Mouse (Mus musculus) forebrain, embryonic 12.5 days (tissue): ENCODE data around the gene Zc3h6. TPM values are rescaled to one million over a fixed set of nuclear protein-coding genes. Genes with fewer than 3 reads are reported as not detected.

ENCODE experiments used
- ATAC-seq: fragments of 200-750 bp; cut with Nextera tagmentation; 2 replicates; pipeline ENCODE4 v1.8.0; 2017; ENCODE audit warnings: moderate TSS enrichment; ENCODE audit not compliant: low FRiP score
- H3K27ac ChIP-seq: fragments of 300-500 bp; sonication (generic); 2 replicates; pipeline ENCODE4 v1.5.1; 2016; ENCODE audit warnings: mild to moderate bottlenecking
- H3K27me3 ChIP-seq: fragments of 300-500 bp; sonication (generic); 2 replicates; pipeline ENCODE4 v1.6.1; 2016; ENCODE audit warnings: mild to moderate bottlenecking
- H3K36me3 ChIP-seq: fragments of 300-500 bp; sonication (generic); replicated peaks from 2 replicates; pipeline ENCODE4 v1.6.1; 2016; ENCODE audit warnings: mild to moderate bottlenecking
- H3K4me1 ChIP-seq: fragments of 300-500 bp; sonication (generic); 2 replicates; pipeline ENCODE4 v1.6.1; 2016
- H3K4me2 ChIP-seq: fragments of 300-500 bp; sonication (generic); 2 replicates; pipeline ENCODE4 v1.6.1; 2016; ENCODE audit warnings: mild to moderate bottlenecking, moderate library complexity
- H3K4me3 ChIP-seq: fragments of 300-500 bp; sonication (generic); replicated peaks from 2 replicates; pipeline ENCODE4 v1.5.1; 2016; ENCODE audit warnings: mild to moderate bottlenecking
- H3K9ac ChIP-seq: fragments of 300-500 bp; sonication (generic); 2 replicates; pipeline ENCODE4 v1.6.1; 2016; ENCODE audit warnings: mild to moderate bottlenecking
- H3K9me3 ChIP-seq: fragments of 300-500 bp; sonication (generic); 2 replicates; pipeline ENCODE4 v1.6.1; 2016
- WGBS: fragments of 180-500 bp; shearing (Covaris S2); methylation state at CpG from one replicate; pipeline ENCODE4 v1.1.7; 2016; 5-methylcytosine and 5-hydroxymethylcytosine counted together
- polyA plus RNA-seq: library from polyadenylated mRNA; unstranded; fragments of >200 nt; fragmentation: Nextera tagmentation; extraction: Ambion mirVana; gene quantifications from 2 replicates; pipeline ENCODE4 v1.2.1, GENCODE M21; 2016

Gene Zc3h6
- 4.0 and 4.5 TPM in 2 replicates for polyA plus RNA-seq

GRCm38 (mm10) chr2:128966641-128967580 lies at the start of gene Zc3h6:
TSS of gene Zc3h6 (plus strand) at chr2:128967402.
- H3K4me2 ChIP-seq: peak within 1 kb of the TSS; percentile 57
- H3K36me3 ChIP-seq: no peaks in the 10 kb centered on the region
- H3K4me1 ChIP-seq: peaks cover 13% of the 10 kb centered on the region
- H3K9me3 ChIP-seq: no peaks in the 10 kb centered on the region
- H3K9ac ChIP-seq: peak within 1 kb of the TSS; percentile 99
- H3K27me3 ChIP-seq: no peaks in the 10 kb centered on the region
- H3K27ac ChIP-seq: peak within 1 kb of the TSS; percentile 100
- under 1% methylated on average over 64 of the region's 65 CpGs for WGBS
- peak; percentile 97 for ATAC-seq
- peak within 1 kb of the TSS; percentile 85 for H3K4me3 ChIP-seq

- Histone ChIP-seq H3K9me3 (no peaks in the 10 kb centered on the region), H3K9ac (no peak overlapping the region), H3K4me1 (no peaks in the 10 kb centered on the region), H3K27ac (no peak overlapping the region), H3K27me3 (no peaks in the 10 kb centered on the region), H3K4me3 (no peak overlapping the region), H3K4me2 (no peak overlapping the region), H3K36me3 (peaks cover 27% of the 10 kb centered on the region)
- 92% methylated on average over 4 of the region's 4 CpGs for WGBS
- ATAC-seq: no peak
Observed at GRCm38 (mm10) chr2:128924799-128925198, 42.4 kb upstream of the Zc3h6 start.

- Histone ChIP-seq H3K27me3 (no peaks in the 10 kb centered on the region), H3K27ac (no peak overlapping the region), H3K9ac (no peak overlapping the region), H3K4me3 (no peak overlapping the region), H3K36me3 (peaks cover 35% of the 10 kb centered on the region), H3K4me1 (no peaks in the 10 kb centered on the region), H3K4me2 (no peak overlapping the region), H3K9me3 (no peaks in the 10 kb centered on the region)
- ATAC-seq: no peak
- 93% methylated on average over 3 of the region's 3 CpGs for WGBS
Observed at GRCm38 (mm10) chr2:128928446-128928845, 38.8 kb upstream of the Zc3h6 start.

- Histone ChIP-seq H3K9me3 (no peaks in the 10 kb centered on the region), H3K36me3 (peaks cover 34% of the 10 kb centered on the region)
- no peak for ATAC-seq
Observed at GRCm38 (mm10) chr2:128930704-128931103, 36.5 kb upstream of the Zc3h6 start.

GRCm38 (mm10) chr2:128936256-128936655 lies 30.9 kb upstream of the Zc3h6 start:
- Histone ChIP-seq H3K9ac (no peak overlapping the region), H3K4me3 (no peak overlapping the region), H3K27me3 (no peaks in the 10 kb centered on the region), H3K27ac (no peak overlapping the region), H3K9me3 (no peaks in the 10 kb centered on the region), H3K36me3 (peaks cover 20% of the 10 kb centered on the region), H3K4me1 (no peaks in the 10 kb centered on the region), H3K4me2 (no peak overlapping the region)
- WGBS: 94% methylated on average over 3 of the region's 3 CpGs
- ATAC-seq: no peak

More at GRCm38 (mm10) chr2:128930704-128931103, 36.5 kb upstream of the Zc3h6 start:
- Histone ChIP-seq H3K4me1 (no peaks in the 10 kb centered on the region), H3K4me2 (no peak overlapping the region), H3K4me3 (no peak overlapping the region), H3K27ac (no peak overlapping the region), H3K27me3 (no peaks in the 10 kb centered on the region), H3K9ac (no peak overlapping the region)

GRCm38 (mm10) chr2:128943538-128944528 lies 23.4 kb upstream of the Zc3h6 start, which contains the start of gene Zc3h8:
TSS of gene Zc3h8 (minus strand) at chr2:128944077.
- peaks cover 3% of the 10 kb centered on the region; the same call in 1 of the 2 replicates for H3K4me1 ChIP-seq

GRCm38 (mm10) chr2:128947962-128948588 lies 19.1 kb upstream of the Zc3h6 start:
- no peak overlapping the region for H3K9ac ChIP-seq
- H3K36me3 ChIP-seq: no peaks in the 10 kb centered on the region
- no peak for ATAC-seq
- no peaks in the 10 kb centered on the region for H3K4me1 ChIP-seq
- H3K27ac ChIP-seq: no peak overlapping the region
- no peak overlapping the region for H3K4me2 ChIP-seq
- H3K9me3 ChIP-seq: no peaks in the 10 kb centered on the region
- 34% methylated on average over 6 of the region's 6 CpGs for WGBS
- H3K4me3 ChIP-seq: no peak overlapping the region
- peaks cover 10% of the 10 kb centered on the region; the same call in 1 of the 2 replicates for H3K27me3 ChIP-seq

More at GRCm38 (mm10) chr2:128943538-128944528, 23.4 kb upstream of the Zc3h6 start, which contains the start of gene Zc3h8:
- Histone ChIP-seq H3K4me3 (peak within 1 kb of the TSS; percentile 59), H3K36me3 (peaks cover under 1% of the 10 kb centered on the region; the same call in 1 of the 2 replicates), H3K27ac (peak within 1 kb of the TSS; percentile 69), H3K9me3 (no peaks in the 10 kb centered on the region), H3K27me3 (0 out of 2 replicates have a peak, but pooled peaks cover 6% of the 10 kb centered on the region), H3K9ac (peak within 1 kb of the TSS; percentile 65), H3K4me2 (peak within 1 kb of the TSS; percentile 65)
- WGBS: 2% methylated on average over 64 of the region's 65 CpGs
- peak; percentile 94 for ATAC-seq

GRCm38 (mm10) chr2:128954186-128954585 lies 13.0 kb upstream of the Zc3h6 start:
- Histone ChIP-seq H3K27ac (no peak overlapping the region), H3K4me3 (no peak overlapping the region), H3K9me3 (no peaks in the 10 kb centered on the region), H3K27me3 (peaks cover 4% of the 10 kb centered on the region; the same call in 1 of the 2 replicates), H3K4me2 (no peak overlapping the region), H3K4me1 (no peaks in the 10 kb centered on the region), H3K9ac (no peak overlapping the region), H3K36me3 (no peaks in the 10 kb centered on the region)
- no peak for ATAC-seq

- H3K27me3 ChIP-seq: no peaks in the 10 kb centered on the region
- WGBS: 32% methylated on average over 5 of the region's 5 CpGs
- no peaks in the 10 kb centered on the region for H3K36me3 ChIP-seq
- H3K4me3 ChIP-seq: peak overlapping the region; percentile 13; the same call in 1 of the 2 replicates
- no peaks in the 10 kb centered on the region for H3K9me3 ChIP-seq
- no peak for ATAC-seq
- peak overlapping the region; percentile 57 for H3K4me2 ChIP-seq
- H3K4me1 ChIP-seq: peaks cover 13% of the 10 kb centered on the region
- no peak overlapping the region for H3K9ac ChIP-seq
- peak overlapping the region; percentile 76 for H3K27ac ChIP-seq
Observed at GRCm38 (mm10) chr2:128965505-128966105, 1.6 kb upstream of the Zc3h6 start.

- Histone ChIP-seq H3K27ac (peak overlapping the region; percentile 62; the same call in 1 of the 2 replicates), H3K27me3 (no peaks in the 10 kb centered on the region), H3K4me2 (peak overlapping the region; percentile 57), H3K4me1 (peaks cover 13% of the 10 kb centered on the region), H3K4me3 (peak overlapping the region; percentile 85), H3K36me3 (no peaks in the 10 kb centered on the region), H3K9me3 (no peaks in the 10 kb centered on the region), H3K9ac (peak overlapping the region; percentile 9; the same call in 1 of the 2 replicates)
- ATAC-seq: no peak
- 2% methylated on average over 6 of the region's 6 CpGs for WGBS
Observed at GRCm38 (mm10) chr2:128966236-128966635, 966 bp upstream of the Zc3h6 start.
